Mouse (Mus musculus) embryonic facial prominence, embryonic 15.5 days (tissue): ENCODE data around the gene Jkamp. TPM values are rescaled to one million over a fixed set of nuclear protein-coding genes. Genes with fewer than 3 reads are reported as not detected.

Source experiments
- microRNA-seq: library from miRNA; unstranded; fragments of <30 nt; microRNA quantifications from one replicate; pipeline ENCODE4, GENCODE M21; 2016; ENCODE audit warnings: borderline number of aligned reads
- polyA plus RNA-seq: library from polyadenylated mRNA; unstranded; fragments of >200 nt; fragmentation: Nextera tagmentation; extraction: Ambion mirVana; gene quantifications from 2 replicates; pipeline ENCODE4 v1.2.1, GENCODE M21; 2015

Gene Jkamp
- polyA plus RNA-seq, 1 experiment from 2014 or later = 71.5 TPM

Small RNA genes lying within 50 kb of the gene (microRNA-seq; reads per million reads assigned to microRNA genes)
- not detected for gene Gm24466

Other genes starting within 250 kb of the Jkamp start
- 0.88 and 1.3 TPM in 2 replicates for gene Gpr135, start 14.5 kb upstream of the Jkamp start, polyA plus RNA-seq
- 19.2 and 20.5 TPM in 2 replicates for gene L3hypdh, start 150 bp upstream of the Jkamp start, polyA plus RNA-seq
- gene Ccdc175, start 99.4 kb downstream of the Jkamp start, polyA plus RNA-seq = not detected in 2 replicates